Mouse (Mus musculus) bone marrow macrophage, adult 2 months (primary cell): Measurements from ENCODE around the gene Spryd4.

ENCODE experiments used
- CTCF ChIP-seq: IDR thresholded peaks from 2 replicates; pipeline ENCODE4 v1.5.1; 2012; ENCODE audit warnings: low read depth, mild to moderate bottlenecking, low read length, moderate library complexity
- POLR2A ChIP-seq: IDR thresholded peaks from 2 replicates; pipeline ENCODE4 v1.6.1; 2012; ENCODE audit warnings: mild to moderate bottlenecking, low read depth, low read length, borderline replicate concordance

DNA sequence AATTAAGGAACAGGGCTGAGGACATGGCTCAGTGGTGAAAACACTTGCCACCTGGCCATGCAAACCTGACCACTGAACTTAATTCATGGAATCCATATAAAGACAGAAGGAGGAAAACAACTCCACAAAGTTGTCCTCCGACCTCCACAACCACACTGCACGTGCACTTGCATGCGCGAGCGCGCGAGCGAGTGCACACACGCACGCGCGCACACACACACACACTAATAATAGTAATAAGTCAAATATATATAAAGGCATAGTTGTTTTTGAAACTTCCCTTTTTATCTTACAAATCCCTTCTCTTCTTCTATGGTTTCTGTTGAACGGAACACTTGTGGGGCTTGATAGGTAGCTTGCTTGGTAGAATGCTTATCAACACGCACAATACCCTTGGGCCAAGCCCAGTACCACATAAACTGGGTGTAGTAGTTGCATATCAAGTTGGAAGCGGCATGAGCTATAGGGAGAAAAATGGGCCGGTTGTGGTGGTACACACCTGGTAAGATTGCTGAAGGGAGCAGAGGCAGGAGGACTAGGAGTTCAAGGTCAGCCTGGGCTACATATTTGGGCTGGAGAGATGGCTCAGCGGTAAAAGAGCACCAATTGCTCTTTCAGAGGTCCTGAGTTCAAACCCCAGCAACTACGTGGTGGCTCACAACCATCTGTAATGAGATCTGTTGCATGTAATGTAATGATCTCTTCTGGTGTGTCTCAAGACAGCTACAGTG is 6.9 kb upstream of the Spryd4 start:
- TF ChIP-seq CTCF (no peak), POLR2A (no peak)
